Mouse (Mus musculus): Measurements from ENCODE around the gene Ifit1.

Ifit1 gene

DNA sequence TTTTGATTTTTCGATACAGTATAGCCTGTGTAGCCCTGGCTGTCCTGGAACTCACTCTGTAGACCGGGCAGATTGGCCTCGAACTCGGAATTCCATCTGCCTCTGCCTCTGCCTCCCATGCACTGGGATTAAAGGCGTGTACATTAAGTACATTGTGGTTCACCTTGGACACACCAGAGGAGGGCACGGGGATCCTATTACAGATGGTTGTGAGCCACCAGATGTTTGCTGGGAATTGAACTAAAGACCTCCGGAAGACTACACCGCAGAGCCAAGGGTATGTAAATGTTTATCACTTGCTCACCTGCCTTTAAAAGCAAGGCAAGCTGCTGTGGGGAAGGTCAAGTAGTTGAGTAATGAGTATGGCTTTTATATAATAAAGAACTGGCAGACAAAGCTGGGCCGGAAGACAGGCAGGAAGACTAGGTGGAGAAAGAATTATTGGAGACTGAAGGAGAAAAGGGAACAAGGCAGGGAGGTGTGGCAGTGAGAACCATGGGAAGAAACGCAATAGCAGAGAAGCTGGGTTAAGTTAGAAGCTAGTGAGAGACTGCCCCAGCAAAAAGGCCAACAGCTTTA lies 14.6 kb downstream of the Ifit1 start:
- DNase-seq (ENCODE audit: low read depth, low spot score): no peak

DNA sequence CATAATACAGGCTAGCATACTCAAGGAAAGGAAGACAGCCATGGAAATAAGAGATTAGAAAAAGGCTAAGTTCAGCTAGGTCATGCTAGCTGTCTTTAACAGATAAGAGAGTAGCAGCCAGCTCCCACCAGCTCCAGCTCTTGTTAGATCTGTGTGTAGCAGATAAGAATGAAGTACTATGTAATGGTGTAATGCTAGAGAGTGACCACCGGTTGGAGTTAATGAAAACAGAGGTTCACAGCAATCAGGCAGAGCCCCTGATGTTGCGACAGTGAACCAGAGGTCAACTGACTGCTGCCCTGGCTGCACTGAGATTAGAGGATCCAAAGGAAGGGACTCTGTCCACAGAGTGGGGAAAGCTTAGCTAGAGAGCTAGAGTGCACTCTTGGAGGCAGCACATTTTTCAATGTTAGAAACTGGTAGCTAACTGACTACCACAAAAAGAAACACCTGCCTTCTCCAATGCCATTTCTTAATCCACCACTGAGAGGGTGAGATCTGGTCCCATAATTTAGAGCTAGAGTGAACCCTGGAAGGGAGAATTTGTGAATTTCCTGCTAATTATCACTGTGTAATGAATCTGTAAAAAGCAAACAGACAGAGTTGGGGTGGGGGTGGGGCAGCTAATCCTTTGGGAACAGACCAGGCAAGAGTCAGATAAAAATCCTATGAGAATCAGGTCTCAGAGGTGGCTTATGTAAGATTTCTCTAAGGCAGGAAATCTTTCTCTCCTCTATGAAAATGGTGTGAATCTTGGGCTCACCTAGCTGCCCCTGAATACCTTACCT lies 16.0 kb downstream of the Ifit1 start:
- no peak for DNase-seq (ENCODE audit: low read depth, low spot score)

DNA sequence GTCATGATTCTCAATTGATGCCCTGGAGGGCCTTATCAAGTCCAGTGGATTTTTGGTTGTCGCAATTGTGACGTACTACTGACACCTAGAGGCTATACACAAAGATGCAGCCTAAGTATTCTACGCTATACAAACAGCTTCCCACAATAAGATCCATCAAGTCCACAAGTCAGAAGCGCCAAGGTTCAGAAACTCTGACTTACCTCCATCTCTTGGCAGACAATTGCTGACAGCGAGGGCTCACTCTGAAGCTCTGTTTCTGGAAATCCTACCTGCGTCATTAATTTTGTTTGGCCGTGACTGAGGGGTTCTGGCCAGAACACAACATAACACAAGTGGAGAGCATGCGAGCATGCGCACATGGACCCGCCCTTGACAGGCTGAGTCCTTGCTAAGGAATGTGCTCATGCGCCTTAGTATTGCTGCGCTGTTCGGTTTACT lies 21.4 kb downstream of the Ifit1 start:
- peak; percentile 74 for DNase-seq (ENCODE audit: low read depth, low spot score)

DNA sequence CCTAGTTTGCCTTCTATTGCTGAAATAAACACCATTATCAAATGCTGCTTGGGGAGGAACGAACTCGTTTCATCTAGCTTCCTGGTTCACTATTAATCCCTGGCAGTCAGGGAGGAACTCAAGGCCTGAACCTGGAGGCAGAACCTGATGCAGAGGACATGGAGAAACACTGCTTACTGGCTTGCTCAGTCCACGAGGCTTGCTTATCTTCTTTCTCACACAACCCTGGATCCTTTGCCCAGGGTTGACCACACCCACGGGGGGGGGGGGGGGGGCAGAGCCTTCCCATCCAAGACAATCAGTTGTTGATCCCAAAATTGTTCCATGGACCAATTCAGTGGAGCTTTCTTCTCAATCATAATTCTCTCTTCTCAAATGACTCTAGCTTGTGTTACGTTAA lies 22.1 kb downstream of the Ifit1 start:
- DNase-seq (ENCODE audit: low read depth, low spot score): no peak

DNA sequence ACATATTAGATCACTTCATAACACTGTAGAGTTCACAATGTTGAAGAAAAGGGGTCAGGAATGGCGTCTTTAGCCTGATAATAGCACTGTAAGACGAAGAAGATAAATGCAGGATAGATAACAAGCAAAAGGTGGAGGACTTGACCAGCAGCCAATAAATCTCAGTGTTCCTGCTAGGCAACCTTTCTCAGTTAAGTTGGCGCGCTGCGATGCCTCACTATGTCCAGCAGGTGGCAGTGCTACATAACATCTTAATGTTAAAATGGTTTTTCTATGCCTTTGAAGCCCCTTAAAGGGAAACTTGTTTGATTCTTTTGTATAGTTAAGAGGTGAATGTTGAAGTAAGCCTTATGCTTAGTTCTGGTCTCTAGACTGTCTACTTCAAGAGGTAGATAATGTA lies 25.5 kb downstream of the Ifit1 start:
- peak; percentile 33 for DNase-seq (ENCODE audit: low read depth, low spot score)

DNA sequence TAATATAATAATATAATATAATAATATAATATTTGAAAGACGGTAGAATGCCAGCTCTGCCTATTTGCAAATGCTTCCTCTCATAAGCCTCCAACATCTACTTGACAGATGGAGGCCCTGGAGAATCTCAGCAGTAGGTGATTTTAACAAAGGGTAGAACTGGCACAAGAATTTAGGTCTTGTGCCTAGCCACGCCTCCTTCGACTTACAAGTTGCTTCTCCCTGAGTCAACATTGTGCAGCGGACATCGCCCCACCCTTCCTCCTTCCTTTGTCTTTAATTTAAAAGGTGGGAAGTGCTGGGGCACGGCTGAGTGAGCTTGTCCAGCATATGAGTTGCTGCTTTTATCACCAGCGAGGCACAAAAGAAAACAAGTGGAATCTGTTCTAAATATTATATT lies 32.8 kb downstream of the Ifit1 start:
- no peak for DNase-seq (ENCODE audit: low read depth, low spot score)

DNA sequence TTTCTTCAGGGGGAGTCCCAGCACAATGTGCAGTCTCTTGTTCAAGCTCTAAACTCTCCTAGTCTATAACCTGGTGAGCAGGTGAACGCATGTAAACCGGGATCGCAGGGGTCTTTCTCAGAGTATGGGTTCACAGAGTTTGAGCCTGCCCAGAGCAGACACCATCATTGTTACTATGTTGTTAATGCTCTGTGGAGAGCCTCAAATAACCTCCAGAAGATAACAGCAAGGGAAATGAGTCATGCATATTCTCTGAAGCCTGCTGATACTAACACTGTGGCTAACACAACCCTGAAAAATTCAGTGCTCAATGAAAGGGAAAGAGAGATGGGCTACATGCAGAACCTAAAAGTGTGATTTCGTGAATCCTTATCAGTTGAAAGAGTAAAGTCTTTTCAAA lies 37.8 kb downstream of the Ifit1 start:
- DNase-seq (ENCODE audit: low read depth, low spot score): no peak

DNA sequence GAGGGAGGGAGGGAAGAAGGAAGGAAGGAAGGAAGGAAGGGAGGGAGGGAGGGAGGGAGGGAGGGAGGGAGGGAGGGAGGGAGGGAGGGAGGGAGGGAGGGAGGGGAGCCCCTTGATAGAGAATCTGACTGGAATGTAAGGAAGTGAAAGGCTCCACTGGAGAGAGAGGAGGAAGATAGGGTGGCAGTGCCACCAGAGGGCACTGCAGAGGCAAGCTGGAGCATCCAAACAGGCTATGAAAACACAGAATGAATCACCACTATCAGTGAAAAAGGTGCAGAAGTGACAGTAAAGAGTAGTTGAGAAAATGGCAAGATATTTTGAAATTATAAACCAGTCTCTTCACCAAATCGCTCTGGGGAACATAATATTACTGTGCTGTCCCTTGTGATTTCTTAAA lies 44.2 kb downstream of the Ifit1 start:
- DNase-seq (ENCODE audit: low read depth, low spot score): no peak

DNA sequence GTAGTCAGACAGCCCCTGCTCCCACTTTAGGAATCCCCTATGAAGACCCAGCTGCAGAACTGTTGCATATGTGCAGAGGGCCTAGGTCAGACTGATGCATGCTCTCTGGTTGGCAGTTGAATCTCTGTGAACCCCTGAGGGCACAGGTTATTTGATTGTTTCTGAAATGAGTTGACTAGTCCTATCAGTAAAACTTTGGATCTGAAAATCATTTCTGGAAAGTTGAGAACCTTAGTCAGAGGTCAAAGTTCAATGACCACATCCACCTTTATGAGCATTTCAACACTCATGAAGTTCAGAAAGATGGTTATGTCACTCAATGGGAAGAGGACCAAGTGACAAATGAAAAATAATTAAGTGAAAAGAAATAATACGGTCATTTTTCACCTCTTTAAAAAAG lies 44.9 kb downstream of the Ifit1 start:
- DNase-seq (ENCODE audit: low read depth, low spot score): no peak

DNA sequence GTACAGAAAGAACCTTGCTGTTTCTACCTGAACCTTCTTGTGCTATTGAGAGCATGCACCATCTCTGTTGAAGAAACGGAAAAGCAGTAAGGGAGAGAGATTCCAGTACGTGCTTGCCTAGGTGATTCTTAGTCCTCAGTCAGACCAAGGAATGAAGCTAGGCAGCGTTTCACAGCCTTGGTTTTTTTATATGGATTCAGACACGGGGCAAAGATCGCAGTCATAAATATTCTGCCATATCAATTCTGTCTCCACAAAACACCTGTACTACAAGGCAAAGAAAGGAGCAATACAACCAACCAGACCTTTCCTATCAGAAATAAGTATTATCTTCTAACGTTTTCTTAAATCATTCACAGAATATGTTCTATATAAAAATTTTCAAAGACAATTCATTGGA lies 50.7 kb downstream of the Ifit1 start:
- DNase-seq (ENCODE audit: low read depth, low spot score): no peak

DNA sequence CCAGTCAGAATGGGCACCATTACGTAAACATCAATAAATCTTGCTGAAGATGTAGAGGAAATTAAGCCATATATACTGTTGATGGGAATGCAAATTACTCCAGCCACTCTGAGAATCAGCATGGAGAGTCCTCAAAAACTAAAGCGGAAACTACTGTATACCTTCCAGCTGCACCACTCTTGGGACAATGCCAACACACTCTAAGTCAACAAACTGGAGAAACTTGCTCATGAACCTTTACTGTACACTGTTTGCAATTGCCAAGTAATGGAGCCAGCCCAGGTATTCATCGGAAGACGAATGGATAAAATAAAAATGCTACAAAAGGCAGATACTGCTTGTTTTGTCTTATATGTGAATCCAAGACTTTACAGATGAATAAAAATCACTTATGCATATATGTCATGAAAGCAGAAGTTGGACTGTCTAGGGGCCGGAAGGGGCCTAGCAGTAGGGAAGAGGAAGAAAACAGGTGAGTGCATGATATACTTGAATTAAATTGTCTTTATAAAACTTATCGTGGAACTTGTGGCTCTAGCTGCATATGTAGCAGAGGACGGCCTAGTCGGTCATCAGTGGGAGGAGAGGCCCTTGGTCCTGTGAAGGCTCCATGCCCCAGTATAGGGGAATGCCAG lies 55.8 kb downstream of the Ifit1 start:
- no peak for DNase-seq (ENCODE audit: low read depth, low spot score)

DNA sequence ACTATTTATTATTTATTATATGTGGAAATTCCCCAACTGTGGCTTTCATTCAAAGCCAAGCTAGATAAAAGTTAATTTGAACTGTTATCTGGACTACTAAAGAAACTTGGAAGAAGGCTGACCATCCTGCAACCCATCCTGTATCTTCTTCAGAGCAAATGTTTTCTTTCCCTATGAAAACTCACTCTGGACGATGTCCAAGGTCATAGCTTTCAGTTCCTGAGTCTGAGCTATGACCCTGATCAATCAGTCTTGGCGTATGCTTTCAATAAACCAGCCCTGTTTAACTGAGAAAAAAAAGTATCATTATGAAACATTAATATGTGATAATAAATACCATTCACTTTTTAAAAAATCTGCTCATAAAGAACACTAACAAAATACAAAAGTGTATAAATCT lies 56.8 kb downstream of the Ifit1 start:
- no peak for DNase-seq (ENCODE audit: low read depth, low spot score)

DNA sequence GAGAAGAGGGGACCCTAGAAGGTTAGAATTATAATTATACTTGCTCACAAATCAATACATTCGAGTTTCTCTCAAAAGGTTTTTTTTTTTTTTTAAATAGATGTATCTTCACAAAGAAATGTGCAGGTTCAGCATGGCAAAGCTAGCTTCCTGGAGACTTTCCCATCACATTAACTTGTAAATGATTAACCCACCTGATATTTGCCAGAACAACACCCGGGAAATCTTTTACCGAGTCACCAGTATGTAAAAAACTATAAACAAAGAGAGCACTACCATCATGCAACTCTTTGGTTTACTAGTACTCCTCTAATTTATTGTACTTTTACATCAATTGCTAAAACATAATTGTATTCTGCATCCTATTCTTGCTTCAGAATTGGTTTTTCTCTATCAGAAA lies 57.8 kb downstream of the Ifit1 start:
- no peak for DNase-seq (ENCODE audit: low read depth, low spot score)

DNA sequence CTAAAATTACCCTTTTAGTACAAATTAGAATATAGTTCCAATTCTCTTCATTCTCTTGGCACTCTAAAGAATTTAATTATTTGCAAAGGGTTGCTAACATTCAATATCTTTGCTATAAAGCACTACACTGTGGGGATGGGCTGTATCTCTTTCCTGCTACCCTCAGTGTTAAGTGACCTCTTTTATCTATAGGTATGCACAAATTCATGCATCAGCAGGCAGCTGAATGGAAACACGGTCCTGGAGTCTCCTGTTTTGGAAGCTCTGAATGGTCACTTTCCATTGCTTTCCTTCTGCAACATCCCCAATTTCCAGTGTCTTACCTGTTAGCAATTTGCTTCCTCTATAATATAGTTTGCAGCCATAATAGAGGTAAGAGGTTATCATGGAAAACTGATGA lies 58.2 kb downstream of the Ifit1 start:
- DNase-seq (ENCODE audit: low read depth, low spot score): no peak

DNA sequence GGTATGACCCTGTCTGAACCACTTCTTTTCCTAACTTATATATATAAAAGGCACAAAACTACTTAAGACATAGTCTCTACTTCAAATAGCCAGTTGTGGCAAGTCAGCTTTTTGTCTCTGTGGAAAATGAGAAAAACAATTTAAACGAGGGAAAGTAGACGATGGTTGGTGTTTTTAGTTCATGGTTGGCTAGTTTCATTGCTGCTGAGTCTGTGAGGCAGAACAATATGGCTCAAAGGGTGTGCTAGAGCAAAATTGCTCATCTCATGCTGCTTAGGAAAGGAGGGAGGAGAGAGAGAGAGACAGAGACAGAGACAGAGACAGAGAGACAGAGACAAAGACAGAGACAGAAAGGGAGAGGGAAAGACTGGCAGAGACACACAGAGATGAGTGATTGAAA lies 58.6 kb downstream of the Ifit1 start:
- no peak for DNase-seq (ENCODE audit: low read depth, low spot score)
